Mouse (Mus musculus) ES-E14 (cell line): Measurements from ENCODE around the gene Ube4b. TPM values are rescaled to one million over a fixed set of nuclear protein-coding genes. Genes with fewer than 3 reads are reported as not detected.

Source experiments
- DNase-seq: peaks from one replicate; pipeline ENCODE4 v3.0.0-alpha.2; 2013; ENCODE audit warnings: low read depth, low spot score
- H3K27ac ChIP-seq: 2 replicates; pipeline ENCODE4 v1.5.1; 2012; ENCODE audit warnings: low read depth, mild to moderate bottlenecking, low read length, moderate library complexity, mixed read lengths; ENCODE audit not compliant: poor library complexity, insufficient read depth, severe bottlenecking
- H3K36me3 ChIP-seq: 2 replicates; pipeline ENCODE4 v1.6.1; 2012; ENCODE audit warnings: mild to moderate bottlenecking, low read length, moderate library complexity, mixed read lengths; ENCODE audit not compliant: control insufficient read depth, poor library complexity, insufficient read depth, severe bottlenecking
- H3K4me1 ChIP-seq, 2 experiments: fragments of 150-350 bp in 1 of 2; sonication (generic) in 1 of 2; 2 replicates each; pipeline ENCODE4 v1.6.1; 2012; ENCODE audit warnings: low read length in 2 of 2, mild to moderate bottlenecking in 1 of 2, mixed read lengths in 1 of 2; ENCODE audit not compliant: control insufficient read depth in 2 of 2, insufficient read depth in 2 of 2, poor library complexity in 1 of 2
- H3K4me3 ChIP-seq, 2 experiments: fragments of 150-350 bp in 1 of 2; sonication (generic) in 1 of 2; 2 replicates each; pipeline ENCODE4 v1.5.1; 2012; ENCODE audit warnings: low read length in 2 of 2, low read depth in 1 of 2, mild to moderate bottlenecking in 1 of 2, mixed read lengths in 1 of 2; ENCODE audit not compliant: insufficient read depth in 1 of 2, poor library complexity in 1 of 2, severe bottlenecking in 1 of 2
- H3K9ac ChIP-seq: 2 replicates; pipeline ENCODE4 v1.6.1; 2012; ENCODE audit warnings: low read depth, mild to moderate bottlenecking, low read length, mixed read lengths; ENCODE audit not compliant: poor library complexity, insufficient read depth, severe bottlenecking
- H3K9me3 ChIP-seq: fragments of 150-350 bp; sonication (generic); 2 replicates; pipeline ENCODE4 v1.6.1; 2012; ENCODE audit warnings: low read depth, mild to moderate bottlenecking, low read length; ENCODE audit not compliant: control insufficient read depth, insufficient read depth
- CHD2 ChIP-seq: IDR thresholded peaks from 2 replicates; pipeline ENCODE4 v1.6.1; 2014; ENCODE audit warnings: mild to moderate bottlenecking, low read depth, low read length, inconsistent platforms
- HCFC1 ChIP-seq: IDR thresholded peaks from 2 replicates; pipeline ENCODE4 v1.6.1; 2012; ENCODE audit warnings: low read length, inconsistent platforms, borderline replicate concordance; ENCODE audit not compliant: insufficient read depth
- MAFK ChIP-seq: IDR thresholded peaks from 2 replicates; pipeline ENCODE4 v1.6.1; 2014; ENCODE audit warnings: mild to moderate bottlenecking, low read depth, low read length, inconsistent platforms; ENCODE audit not compliant: insufficient read depth
- ZC3H11A ChIP-seq: IDR thresholded peaks from 2 replicates; pipeline ENCODE4 v1.6.1; 2012; ENCODE audit warnings: low read depth, mild to moderate bottlenecking, inconsistent platforms, low read length, borderline replicate concordance
- ZNF384 ChIP-seq: IDR thresholded peaks from 2 replicates; pipeline ENCODE4 v1.6.1; 2012; ENCODE audit warnings: low read depth, low read length, inconsistent platforms
- in situ Hi-C, 2 experiments: fragments of 600-800 bp; cut with MboI; formaldehyde crosslinking; loops; one replicate each; pipeline ENCODE4 v1.15.1; 2025; ENCODE audit warnings: low sequenced_read_pairs in 2 of 2, inconsistent platforms in 1 of 2; ENCODE audit not compliant: unreplicated experiment in 2 of 2
- total RNA-seq: library from RNA; depleted of rRNA; stranded (reverse); fragments of 300-350 nt; gene quantifications from 2 replicates; pipeline ENCODE4 v1.2.3, GENCODE M21; 2012

Ube4b gene
- total RNA-seq, 1 experiment = 72.4 TPM

- DNase-seq = no peak
- peak overlapping the region; percentile 83 for H3K9ac ChIP-seq
- peaks cover 5 to 7% of the 10 kb centered on the region in 2 experiments; a peak in 2 of 4 replicates for H3K4me1 ChIP-seq
- no peaks in the 10 kb centered on the region for H3K36me3 ChIP-seq
- H3K4me3 ChIP-seq = peak overlapping the region; percentile 86 to 87
- H3K27ac ChIP-seq = no peak overlapping the region
- H3K9me3 ChIP-seq = no peaks in the 10 kb centered on the region
- no peak for TF ChIP-seq HCFC1
- no peak for TF ChIP-seq CHD2
- TF ChIP-seq ZNF384 = no peak
- no peak for TF ChIP-seq ZC3H11A
- TF ChIP-seq MAFK = no peak
- in situ Hi-C loops = no loop called here
These were observed 120.5 kb downstream of the Ube4b start for GRCm38 (mm10) chr4:149305761-149306711.

- Histone ChIP-seq H3K9me3 (no peaks in the 10 kb centered on the region), H3K4me1 (peaks cover 5 to 7% of the 10 kb centered on the region in 2 experiments; a peak in 2 of 4 replicates)
- in situ Hi-C loops = no loop called here
These were observed 122.1 kb downstream of the Ube4b start for GRCm38 (mm10) chr4:149304466-149304865.

GRCm38 (mm10) chr4:149303502-149303901 lies 123.0 kb downstream of the Ube4b start:
- Histone ChIP-seq H3K27ac (no peak overlapping the region), H3K4me1 (peaks cover 5 to 7% of the 10 kb centered on the region in 2 experiments; a peak in 2 of 4 replicates), H3K9ac (no peak overlapping the region), H3K9me3 (no peaks in the 10 kb centered on the region), H3K4me3 (no peak overlapping the region), H3K36me3 (no peaks in the 10 kb centered on the region)
- in situ Hi-C loops = no loop called here
- no peak for DNase-seq
- TF ChIP-seq CHD2 = no peak
- TF ChIP-seq HCFC1 = no peak
- no peak for TF ChIP-seq ZC3H11A
- no peak for TF ChIP-seq MAFK
- no peak for TF ChIP-seq ZNF384

More at GRCm38 (mm10) chr4:149304466-149304865, 122.1 kb downstream of the Ube4b start:
- no peak overlapping the region for H3K4me3 ChIP-seq
- no peak for DNase-seq
- no peaks in the 10 kb centered on the region for H3K36me3 ChIP-seq
- H3K9ac ChIP-seq = no peak overlapping the region
- no peak for TF ChIP-seq ZNF384
- no peak for TF ChIP-seq HCFC1
- TF ChIP-seq MAFK = no peak
- TF ChIP-seq ZC3H11A = no peak
- TF ChIP-seq CHD2 = no peak
- H3K27ac ChIP-seq = no peak overlapping the region

GRCm38 (mm10) chr4:149302751-149303150 lies 123.8 kb downstream of the Ube4b start:
- in situ Hi-C loops = no loop called here
- Histone ChIP-seq H3K4me3 (no peak overlapping the region), H3K4me1 (peaks cover 5 to 7% of the 10 kb centered on the region in 2 experiments; a peak in 2 of 4 replicates), H3K9me3 (no peaks in the 10 kb centered on the region), H3K27ac (no peak overlapping the region; the same call in 1 of the 2 replicates), H3K9ac (no peak overlapping the region), H3K36me3 (no peaks in the 10 kb centered on the region)
- TF ChIP-seq ZC3H11A = no peak
- TF ChIP-seq CHD2 = no peak
- no peak for TF ChIP-seq HCFC1
- TF ChIP-seq MAFK = no peak
- TF ChIP-seq ZNF384 = no peak
- DNase-seq = no peak
